Mouse (Mus musculus): Measurements from ENCODE around the gene Fam83b. TPM values are rescaled to one million over a fixed set of nuclear protein-coding genes. Genes with fewer than 3 reads are reported as not detected.

Fam83b gene
- total RNA-seq (2014; fragmentation: Nextera tagmentation) (not detected in 2 replicates), total RNA-seq (2017) (0.06 and 0.11 TPM in 2 replicates), polyA plus RNA-seq (2012) (not detected in 2 replicates)

DNA sequence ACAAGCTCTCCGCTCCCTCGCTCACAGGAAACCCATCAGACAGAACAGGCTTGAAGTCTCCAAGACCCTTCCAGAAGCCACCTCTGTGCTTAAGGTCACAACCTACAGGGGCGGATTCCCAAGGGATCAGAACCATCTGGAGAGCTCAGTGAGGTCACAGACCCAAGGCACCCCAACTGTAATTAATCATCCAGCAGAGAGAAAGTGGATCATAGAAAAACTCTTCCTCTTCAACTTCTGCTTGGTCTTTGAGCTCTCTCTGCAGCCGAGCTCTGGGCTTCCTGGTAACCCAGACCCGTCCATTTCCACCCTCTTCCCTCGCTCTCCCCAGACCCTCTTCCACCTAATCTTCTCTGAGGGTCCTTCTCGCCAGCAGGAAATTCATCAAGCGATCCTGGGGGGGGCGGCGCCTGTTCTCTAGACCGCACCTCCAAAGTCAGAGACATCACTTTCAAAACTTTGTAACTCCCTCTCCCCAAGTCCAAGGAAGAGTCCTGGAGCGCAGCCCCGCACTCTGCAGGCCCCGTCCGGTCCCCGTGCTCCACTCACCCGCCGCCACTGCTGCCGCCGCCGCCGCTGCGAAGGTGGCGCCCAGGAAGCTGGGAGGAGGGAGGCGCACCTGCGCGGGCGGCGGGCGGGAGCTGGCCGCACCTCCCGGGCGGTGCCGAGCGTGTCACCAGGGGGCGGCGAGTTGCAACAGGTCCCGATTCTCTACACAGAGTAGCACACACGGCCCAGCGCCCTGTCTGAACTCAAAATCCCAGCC, at the start of gene Fam83b:
TSS of gene Fam83b (minus strand) at position 602 of the 766 bp plus-strand sequence.
- ATAC-seq (ENCODE audit: extremely low read depth, insufficient number of reproducible peaks, low FRiP score, poor library complexity, severe bottlenecking) = no peak
- H3K27me3 ChIP-seq (ENCODE audit: insufficient read depth, low read length) = no peaks in the 10 kb centered on the region
- no peaks in the 10 kb centered on the region for H3K36me3 ChIP-seq (replicated peaks)
- no peak for DNase-seq (ENCODE audit: low spot score)
- no peak within 1 kb of the TSS for H3K4me3 ChIP-seq (ENCODE audit: low read depth, low read length)
- H3K9me3 ChIP-seq (replicated peaks) = peaks cover 6% of the 10 kb centered on the region; the same call in 1 of the 2 replicates
- no peaks in the 10 kb centered on the region for H3K4me1 ChIP-seq (ENCODE audit: insufficient read depth, low read depth, low read length)
- TF ChIP-seq TAL1 (conservative IDR thresholded peaks at IDR 0.05; ENCODE audit: low read depth, low read length) = no peak

DNA sequence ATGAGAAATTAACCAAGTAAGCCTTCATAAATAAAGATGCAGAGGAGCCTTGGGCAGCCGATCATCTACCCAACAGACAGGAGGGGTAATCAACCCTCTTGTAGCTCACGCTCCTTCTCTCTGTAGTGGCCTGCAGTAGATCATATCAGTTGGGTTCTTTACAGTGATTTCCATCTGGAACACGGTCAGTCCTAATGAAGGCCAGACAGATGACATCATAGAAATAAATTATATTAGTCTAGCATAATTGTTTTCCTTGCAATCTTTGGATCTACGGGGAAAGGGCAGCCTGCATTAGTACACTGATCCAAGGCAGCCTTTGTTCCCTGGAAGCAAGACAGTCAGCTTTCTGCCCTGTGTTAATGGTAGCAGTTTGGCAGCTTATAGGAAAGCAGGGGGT, 47.2 kb upstream of the Fam83b start:
- no peaks in the 10 kb centered on the region for H3K36me3 ChIP-seq (replicated peaks)
- H3K4me1 ChIP-seq (ENCODE audit: insufficient read depth, low read depth, low read length) = no peaks in the 10 kb centered on the region
- H3K27me3 ChIP-seq (ENCODE audit: insufficient read depth, low read length) = no peaks in the 10 kb centered on the region
- no peak overlapping the region for H3K4me3 ChIP-seq (ENCODE audit: low read depth, low read length)
- no peaks in the 10 kb centered on the region for H3K9me3 ChIP-seq (replicated peaks)
- DNase-seq (ENCODE audit: low spot score) = no peak
- no peak for ATAC-seq (ENCODE audit: extremely low read depth, insufficient number of reproducible peaks, low FRiP score, poor library complexity, severe bottlenecking)
- TF ChIP-seq POLR2AphosphoS5 (IDR thresholded peaks at IDR 0.05; ENCODE audit: insufficient replicate concordance, low read depth, low read length) = no peak
- TF ChIP-seq CTCF (IDR thresholded peaks at IDR 0.05; ENCODE audit: low read depth, low read length) = no peak
- no peak for TF ChIP-seq GATA1 (IDR thresholded peaks at IDR 0.05; ENCODE audit: borderline replicate concordance, low read length)
- no peak for TF ChIP-seq TAL1 (conservative IDR thresholded peaks at IDR 0.05; ENCODE audit: low read depth, low read length)
- no peak for TF ChIP-seq GATA2 (IDR thresholded peaks at IDR 0.05; ENCODE audit: borderline replicate concordance, low read depth, low read length)

DNA sequence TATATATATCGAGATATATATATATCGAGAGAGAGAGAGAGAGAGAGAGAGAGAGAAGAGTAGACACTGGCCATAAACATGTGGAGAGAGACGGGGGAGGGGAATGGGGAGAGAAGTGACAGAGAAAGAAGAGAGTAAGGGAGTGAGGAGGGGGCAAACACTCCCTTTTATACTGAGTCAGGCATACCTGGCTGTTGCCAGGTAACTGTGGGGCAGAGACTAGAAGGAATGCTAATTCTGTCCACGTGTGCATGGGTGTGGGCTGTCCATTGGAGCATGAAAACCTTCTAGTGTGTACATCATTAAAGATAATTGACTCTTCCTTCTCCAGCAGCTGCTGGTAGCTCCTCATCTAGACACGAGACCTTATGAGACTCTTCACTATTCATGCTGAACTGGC, 36.8 kb upstream of the Fam83b start:
- Histone ChIP-seq H3K4me3 (ENCODE audit: low read depth, low read length) (no peak overlapping the region), H3K4me1 (ENCODE audit: insufficient read depth, low read depth, low read length) (no peaks in the 10 kb centered on the region), H3K36me3 (replicated peaks) (no peaks in the 10 kb centered on the region), H3K27me3 (ENCODE audit: insufficient read depth, low read length) (no peaks in the 10 kb centered on the region), H3K9me3 (replicated peaks) (no peaks in the 10 kb centered on the region)
- no peak for ATAC-seq (ENCODE audit: extremely low read depth, insufficient number of reproducible peaks, low FRiP score, poor library complexity, severe bottlenecking)
- TF ChIP-seq TAL1 (conservative IDR thresholded peaks at IDR 0.05; ENCODE audit: low read depth, low read length) = no peak
- no peak for TF ChIP-seq GATA2 (IDR thresholded peaks at IDR 0.05; ENCODE audit: borderline replicate concordance, low read depth, low read length)
- no peak for TF ChIP-seq GATA1 (IDR thresholded peaks at IDR 0.05; ENCODE audit: borderline replicate concordance, low read length)
- TF ChIP-seq POLR2AphosphoS5 (IDR thresholded peaks at IDR 0.05; ENCODE audit: insufficient replicate concordance, low read depth, low read length) = no peak
- DNase-seq (ENCODE audit: low spot score) = no peak

DNA sequence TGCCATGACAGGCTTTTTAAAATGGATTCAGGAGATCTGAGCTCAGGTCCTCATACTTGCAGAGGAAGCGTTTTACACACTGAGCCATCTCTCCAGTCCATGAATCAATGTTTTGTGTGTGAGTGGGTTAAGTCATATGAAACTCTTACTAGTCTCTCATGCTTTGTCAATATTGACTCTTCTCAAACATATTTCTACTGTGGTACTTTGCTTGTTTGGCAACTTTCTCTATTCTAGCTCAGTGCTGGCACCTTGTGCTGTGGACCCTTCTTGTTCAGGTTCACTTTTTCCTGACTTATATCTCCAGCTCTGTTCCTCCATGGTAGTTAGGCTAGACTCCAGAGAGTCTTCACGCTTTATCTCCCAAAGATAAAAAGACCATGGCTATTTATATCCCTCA, 36.0 kb upstream of the Fam83b start:
- TF ChIP-seq GATA2 (IDR thresholded peaks at IDR 0.05; ENCODE audit: borderline replicate concordance, low read depth, low read length) = no peak

DNA sequence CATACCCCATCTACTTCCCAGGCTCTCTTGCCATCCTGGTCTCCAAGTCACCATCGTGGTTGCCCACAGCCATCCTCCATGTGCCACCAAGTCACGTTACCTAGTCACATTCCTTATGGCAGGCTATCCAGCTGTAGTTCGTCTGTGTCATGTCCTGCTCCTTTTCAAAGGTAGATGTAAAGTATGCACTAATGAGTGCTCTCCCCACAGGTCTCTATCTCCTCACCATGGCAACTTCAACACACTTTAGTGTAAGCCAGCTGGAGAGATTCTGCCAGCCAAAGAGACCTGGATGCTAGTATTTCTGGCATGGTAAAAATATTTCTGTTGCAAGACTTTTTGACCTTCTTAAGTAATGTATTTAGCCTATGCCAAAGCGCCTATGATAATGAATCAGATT, 30.5 kb upstream of the Fam83b start:
- ATAC-seq (ENCODE audit: extremely low read depth, insufficient number of reproducible peaks, low FRiP score, poor library complexity, severe bottlenecking) (no peak), DNase-seq (ENCODE audit: low spot score) (no peak)
- Histone ChIP-seq H3K4me3 (ENCODE audit: low read depth, low read length) (no peak overlapping the region), H3K4me1 (ENCODE audit: insufficient read depth, low read depth, low read length) (no peaks in the 10 kb centered on the region), H3K9me3 (replicated peaks) (no peaks in the 10 kb centered on the region), H3K36me3 (replicated peaks) (no peaks in the 10 kb centered on the region), H3K27me3 (ENCODE audit: insufficient read depth, low read length) (no peaks in the 10 kb centered on the region)
- TF ChIP-seq GATA2 (IDR thresholded peaks at IDR 0.05; ENCODE audit: borderline replicate concordance, low read depth, low read length) = no peak
- no peak for TF ChIP-seq POLR2AphosphoS5 (IDR thresholded peaks at IDR 0.05; ENCODE audit: insufficient replicate concordance, low read depth, low read length)
- no peak for TF ChIP-seq GATA1 (IDR thresholded peaks at IDR 0.05; ENCODE audit: borderline replicate concordance, low read length)
- TF ChIP-seq TAL1 (conservative IDR thresholded peaks at IDR 0.05; ENCODE audit: low read depth, low read length) = no peak

More for the DNA sequence above, 36.0 kb upstream of the Fam83b start:
- H3K4me1 ChIP-seq (ENCODE audit: insufficient read depth, low read depth, low read length) = no peaks in the 10 kb centered on the region
- no peak overlapping the region for H3K4me3 ChIP-seq (ENCODE audit: low read depth, low read length)
- DNase-seq (ENCODE audit: low spot score) (no peak), ATAC-seq (ENCODE audit: extremely low read depth, insufficient number of reproducible peaks, low FRiP score, poor library complexity, severe bottlenecking) (no peak)
- H3K9me3 ChIP-seq (replicated peaks) = no peaks in the 10 kb centered on the region
- no peaks in the 10 kb centered on the region for H3K36me3 ChIP-seq (replicated peaks)
- H3K27me3 ChIP-seq (ENCODE audit: insufficient read depth, low read length) = no peaks in the 10 kb centered on the region

DNA sequence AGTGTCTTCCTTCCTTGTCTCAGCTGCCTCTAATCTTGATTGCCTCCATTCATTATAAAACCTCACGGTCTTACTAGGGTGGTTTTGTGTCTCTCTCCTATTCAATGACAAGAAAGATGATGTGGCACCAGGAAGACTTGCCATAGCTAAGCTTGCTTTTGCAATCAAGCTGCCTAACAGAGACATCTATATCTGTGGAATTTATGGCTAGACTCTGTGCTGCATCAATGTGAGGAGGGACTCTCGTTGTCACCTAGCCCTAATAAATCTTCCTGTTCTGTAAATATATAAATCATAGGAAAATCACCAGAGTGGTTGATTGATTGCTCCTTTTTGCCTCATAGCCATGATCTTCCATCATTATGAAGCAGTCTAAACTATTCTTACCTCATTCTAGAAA, 26.9 kb upstream of the Fam83b start:
- DNase-seq (ENCODE audit: low spot score) (no peak), ATAC-seq (ENCODE audit: extremely low read depth, insufficient number of reproducible peaks, low FRiP score, poor library complexity, severe bottlenecking) (no peak)
- Histone ChIP-seq H3K4me3 (ENCODE audit: low read depth, low read length) (no peak overlapping the region), H3K27me3 (ENCODE audit: insufficient read depth, low read length) (no peaks in the 10 kb centered on the region), H3K9me3 (replicated peaks) (no peaks in the 10 kb centered on the region), H3K36me3 (replicated peaks) (no peaks in the 10 kb centered on the region), H3K4me1 (ENCODE audit: insufficient read depth, low read depth, low read length) (no peaks in the 10 kb centered on the region)
- TF ChIP-seq GATA1 (IDR thresholded peaks at IDR 0.05; ENCODE audit: borderline replicate concordance, low read length) (no peak), CTCF (IDR thresholded peaks at IDR 0.05; ENCODE audit: low read depth, low read length) (no peak), POLR2AphosphoS5 (IDR thresholded peaks at IDR 0.05; ENCODE audit: insufficient replicate concordance, low read depth, low read length) (no peak), TAL1 (conservative IDR thresholded peaks at IDR 0.05; ENCODE audit: low read depth, low read length) (no peak), GATA2 (IDR thresholded peaks at IDR 0.05; ENCODE audit: borderline replicate concordance, low read depth, low read length) (no peak)

DNA sequence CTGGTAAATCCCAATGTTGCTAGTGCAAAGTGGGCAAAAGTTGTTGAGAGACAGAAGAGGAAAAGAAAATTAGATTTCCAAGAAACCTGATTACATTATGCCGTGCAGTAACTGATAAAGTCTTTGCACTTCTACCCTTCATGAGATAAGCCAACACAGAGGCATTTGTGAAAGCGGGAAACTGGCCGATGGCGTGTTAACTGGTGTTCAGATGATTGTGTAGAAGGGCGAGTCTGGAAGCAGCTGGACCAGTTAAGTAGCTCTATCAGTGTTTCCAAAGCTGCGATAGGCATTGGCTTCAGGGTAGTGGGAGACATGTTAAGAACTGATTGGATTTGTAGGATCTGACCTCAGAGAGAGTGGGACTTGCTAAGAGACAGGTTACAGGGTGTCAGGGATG, 17.0 kb upstream of the Fam83b start:
- Histone ChIP-seq H3K9me3 (replicated peaks) (no peaks in the 10 kb centered on the region), H3K4me3 (ENCODE audit: low read depth, low read length) (no peak overlapping the region), H3K27me3 (ENCODE audit: insufficient read depth, low read length) (no peaks in the 10 kb centered on the region), H3K36me3 (replicated peaks) (no peaks in the 10 kb centered on the region), H3K4me1 (ENCODE audit: insufficient read depth, low read depth, low read length) (no peaks in the 10 kb centered on the region)
- TF ChIP-seq GATA1 (IDR thresholded peaks at IDR 0.05; ENCODE audit: borderline replicate concordance, low read length) = no peak
- TF ChIP-seq POLR2AphosphoS5 (IDR thresholded peaks at IDR 0.05; ENCODE audit: insufficient replicate concordance, low read depth, low read length) = no peak
- no peak for TF ChIP-seq CTCF (IDR thresholded peaks at IDR 0.05; ENCODE audit: low read depth, low read length)
- TF ChIP-seq TAL1 (conservative IDR thresholded peaks at IDR 0.05; ENCODE audit: low read depth, low read length) = no peak
- TF ChIP-seq GATA2 (IDR thresholded peaks at IDR 0.05; ENCODE audit: borderline replicate concordance, low read depth, low read length) = no peak
- ATAC-seq (ENCODE audit: extremely low read depth, insufficient number of reproducible peaks, low FRiP score, poor library complexity, severe bottlenecking) (no peak), DNase-seq (ENCODE audit: low spot score) (no peak)

All from G1E (cell line).